In genomic region chr7:92984701-92985682, GRCm38 (mm10) we compare ENCODE assay signal across 8 mouse cellular contexts.
DNase-seq lines count a peak whose midpoint lies in the region; ATAC-seq lines count a peak whose summit lies in the region.

No protein-coding gene starts in this region.

- H3K9ac ChIP-seq in heart, embryonic 14.5 days (ENCODE audit: low read length): no peak overlapping the region
- H3K9ac ChIP-seq in midbrain, embryonic 14.5 days (replicated peaks; ENCODE audit: low read length): peak overlapping the region; percentile 34; the same call in 1 of the 2 replicates

- ATAC-seq in common myeloid progenitor, adult 5-6 weeks (replicated peaks; ENCODE audit: low read depth, poor library complexity, severe bottlenecking): peak; percentile 58; the same call in 1 of the 2 replicates
- peak; percentile 66 for ATAC-seq in heart, embryonic 14.5 days (ENCODE audit: insufficient number of reproducible peaks, insufficient read depth, low FRiP score, low read depth)
- peak; percentile 86 for ATAC-seq in midbrain, embryonic 14.5 days (ENCODE audit: low FRiP score, low TSS enrichment)

- H3K27ac ChIP-seq in heart, embryonic 14.5 days (replicated peaks in 1 of 2; ENCODE audit: control insufficient read depth in 1 of 2, insufficient read depth in 1 of 2, low read depth in 2 of 2, low read length in 2 of 2): peak overlapping the region; percentile 39 to 58; a peak in 3 of 4 replicates
- H3K27ac ChIP-seq in midbrain, embryonic 14.5 days (replicated peaks; ENCODE audit: low read depth, low read length): peak overlapping the region; percentile 26

- H3K4me2 ChIP-seq in heart, embryonic 14.5 days (ENCODE audit: low read length): peak overlapping the region; percentile 40
- H3K4me2 ChIP-seq in midbrain, embryonic 14.5 days (ENCODE audit: low read length): peak overlapping the region; percentile 45

- no peak overlapping the region for H3K4me3 ChIP-seq in heart, embryonic 14.5 days (ENCODE audit: control insufficient read depth in 1 of 2, insufficient read depth in 1 of 2, low read depth in 1 of 2, low read length in 2 of 2)
- H3K4me3 ChIP-seq in midbrain, embryonic 14.5 days (replicated peaks; ENCODE audit: low read depth, low read length): peak overlapping the region; percentile 14

- 39% methylated on average over 18 of the region's 18 CpGs for WGBS in heart, embryonic 14.5 days
- 3% methylated on average over 18 of the region's 18 CpGs for WGBS in midbrain, embryonic 14.5 days

- no peaks in the 10 kb centered on the region for H3K9me3 ChIP-seq in heart, embryonic 14.5 days (ENCODE audit: control insufficient read depth, low read length)
- no peaks in the 10 kb centered on the region for H3K9me3 ChIP-seq in midbrain, embryonic 14.5 days (ENCODE audit: control insufficient read depth, low read length)

- no peaks in the 10 kb centered on the region; a peak in 1 of 4 replicates for H3K4me1 ChIP-seq in heart, embryonic 14.5 days (ENCODE audit: control insufficient read depth in 2 of 2, insufficient read depth in 2 of 2, low read length in 2 of 2)
- 0 out of 2 replicates have a peak, but pooled peaks cover 7% of the 10 kb centered on the region for H3K4me1 ChIP-seq in midbrain, embryonic 14.5 days (ENCODE audit: control insufficient read depth, insufficient read depth, low read length)

- peak; percentile 6 to 20 for DNase-seq in left cerebral cortex, adult 18-20 months (ENCODE audit: low spot score in 2 of 2)
- no peak for DNase-seq in left cerebral cortex, adult 8-10 months (ENCODE audit: low spot score in 2 of 2)
- DNase-seq in midbrain, embryonic 14.5 days: peak; percentile 70
- no peak for DNase-seq in spleen, adult 12 weeks (ENCODE audit: low spot score)
- no peak for DNase-seq in frontal cortex, postnatal 25 days (ENCODE audit: low spot score in 2 of 2)
- no peak for DNase-seq in kidney, postnatal 25 days

- no peaks in the 10 kb centered on the region for H3K36me3 ChIP-seq in heart, embryonic 14.5 days (ENCODE audit: control insufficient read depth, insufficient read depth, low read length)
- no peaks in the 10 kb centered on the region for H3K36me3 ChIP-seq in midbrain, embryonic 14.5 days (ENCODE audit: control insufficient read depth, insufficient read depth, low read length)

- no peaks in the 10 kb centered on the region for H3K27me3 ChIP-seq in heart, embryonic 14.5 days (ENCODE audit: control insufficient read depth, insufficient read depth, low read length)
- peaks cover 3% of the 10 kb centered on the region for H3K27me3 ChIP-seq in midbrain, embryonic 14.5 days (ENCODE audit: control insufficient read depth, insufficient read depth, low read length)

Comparison
In these comparisons a context has a peak if more than half of its experiments do, and no peak if none do; other contexts are left out.
1. DNase-seq: peak in left cerebral cortex, adult 18-20 months (2 of 2) and midbrain, embryonic 14.5 days (single experiment); none in left cerebral cortex, adult 8-10 months (0 of 2), spleen, adult 12 weeks (single experiment), frontal cortex, postnatal 25 days (0 of 2) and kidney, postnatal 25 days (0 of 2).
2. Peak in every context shown above with its lines, with median percentiles within 50 percentile points of each other: ATAC-seq.